Comparison of ENCODE assay signal across 9 mouse cellular contexts in genomic region chr5:66546969-66547511, GRCm38 (mm10).
A peak's percentile ranks its signal among the peaks of the same experiment; 100 is the strongest.
DNase-seq lines count a peak whose midpoint lies in the region; ATAC-seq and TF ChIP-seq lines count a peak whose summit lies in the region.
"Had no signal": no experiment of that assay in that cellular context is flagged by ENCODE, and none has a peak within 500 bp of the region (broad histone marks: within the 10 kb centered on the region; RNA-seq: fewer than 3 reads in every experiment).

No protein-coding gene starts in this region.

- peaks cover 6% of the 10 kb centered on the region for H3K79me2 ChIP-seq in liver, adult 2 months (ENCODE audit: control insufficient read depth, insufficient read depth, low read length)

- no peak for ATAC-seq in liver, embryonic 11.5 days (replicated peaks; ENCODE audit: low FRiP score)
- ATAC-seq in hindbrain, embryonic 14.5 days (ENCODE audit: low FRiP score) = no peak

- H3K4me3 ChIP-seq in liver, adult 2 months (ENCODE audit: insufficient read depth, low read depth, low read length) = no peak overlapping the region
- no peak overlapping the region for H3K4me3 ChIP-seq in liver, embryonic 11.5 days (ENCODE audit: low read depth, low read length)
- H3K4me3 ChIP-seq in embryonic fibroblast, embryonic 13.5 days (ENCODE audit: insufficient read depth, low read length) = no peak overlapping the region
- H3K4me3 ChIP-seq in hindbrain, embryonic 14.5 days (replicated peaks; ENCODE audit: low read length) = no peak overlapping the region
- H3K4me3 ChIP-seq in thymus, adult 2 months (ENCODE audit: control insufficient read depth, insufficient read depth, low read length) = no peak overlapping the region

- H3K9ac ChIP-seq in liver, adult 2 months (ENCODE audit: low read depth, low read length) = no peak overlapping the region
- no peak overlapping the region for H3K9ac ChIP-seq in liver, embryonic 11.5 days (ENCODE audit: low read depth, low read length)
- no peak overlapping the region for H3K9ac ChIP-seq in hindbrain, embryonic 14.5 days

- no peak for TF ChIP-seq POLR2A in liver, adult 2 months (IDR thresholded peaks at IDR 0.05; ENCODE audit: extremely low read depth, insufficient read depth, low read length)
- no peak for TF ChIP-seq POLR2A in embryonic fibroblast, embryonic 13.5 days (IDR thresholded peaks at IDR 0.05; ENCODE audit: low read depth, low read length)
- TF ChIP-seq POLR2A in thymus, adult 2 months (IDR thresholded peaks at IDR 0.05; ENCODE audit: control insufficient read depth, extremely low read depth, insufficient read depth, low read length, poor library complexity) = no peak

- no peak for TF ChIP-seq CTCF in liver, adult 2 months (IDR thresholded peaks at IDR 0.05; ENCODE audit: low read depth, low read length)
- TF ChIP-seq CTCF in embryonic fibroblast, embryonic 13.5 days (IDR thresholded peaks at IDR 0.05; ENCODE audit: borderline replicate concordance, insufficient read depth, low read length) = no peak
- TF ChIP-seq CTCF in thymus, adult 2 months (IDR thresholded peaks at IDR 0.05; ENCODE audit: borderline replicate concordance, control insufficient read depth, extremely low read depth, insufficient read depth, low read length, poor library complexity) = no peak

- H3K9me3 ChIP-seq in liver, embryonic 11.5 days (ENCODE audit: control insufficient read depth, low read length) = no peaks in the 10 kb centered on the region
- no peaks in the 10 kb centered on the region; the same call in 1 of the 2 replicates for H3K9me3 ChIP-seq in hindbrain, embryonic 14.5 days (ENCODE audit: control insufficient read depth, low read length)

- H3K27ac ChIP-seq in liver, adult 2 months (replicated peaks; ENCODE audit: insufficient read depth, low read depth, low read length) = no peak overlapping the region
- no peak overlapping the region for H3K27ac ChIP-seq in liver, embryonic 11.5 days (ENCODE audit: low read depth, low read length)
- peak overlapping the region; percentile 60 for H3K27ac ChIP-seq in embryonic fibroblast, embryonic 13.5 days (ENCODE audit: insufficient read depth, low read length)
- peak overlapping the region; percentile 83; the same call in 1 of the 2 replicates for H3K27ac ChIP-seq in hindbrain, embryonic 14.5 days
- H3K27ac ChIP-seq in thymus, adult 2 months (ENCODE audit: control insufficient read depth, insufficient read depth, low read length) = no peak overlapping the region

- H3K4me2 ChIP-seq in liver, embryonic 11.5 days = no peak overlapping the region
- H3K4me2 ChIP-seq in hindbrain, embryonic 14.5 days (replicated peaks) = no peak overlapping the region

- H3K27me3 ChIP-seq in liver, adult 2 months (ENCODE audit: control insufficient read depth, insufficient read depth, low read length) = no peaks in the 10 kb centered on the region
- H3K27me3 ChIP-seq in liver, embryonic 11.5 days (replicated peaks; ENCODE audit: control insufficient read depth, insufficient read depth, low read length) = no peaks in the 10 kb centered on the region
- H3K27me3 ChIP-seq in hindbrain, embryonic 14.5 days (ENCODE audit: control insufficient read depth, insufficient read depth, low read length) = no peaks in the 10 kb centered on the region
- no peaks in the 10 kb centered on the region for H3K27me3 ChIP-seq in thymus, adult 2 months (ENCODE audit: control insufficient read depth, insufficient read depth, low read length)
- H3K27me3 ChIP-seq: megakaryocyte, embryonic 14.5 days had no signal

- H3K36me3 ChIP-seq in liver, adult 2 months (ENCODE audit: control insufficient read depth, insufficient read depth, low read length) = no peaks in the 10 kb centered on the region
- no peaks in the 10 kb centered on the region for H3K36me3 ChIP-seq in liver, embryonic 11.5 days (ENCODE audit: control insufficient read depth, insufficient read depth, low read length)
- H3K36me3 ChIP-seq in hindbrain, embryonic 14.5 days (replicated peaks; ENCODE audit: control insufficient read depth, insufficient read depth) = no peaks in the 10 kb centered on the region
- no peaks in the 10 kb centered on the region for H3K36me3 ChIP-seq in thymus, adult 2 months (ENCODE audit: control insufficient read depth, insufficient read depth, low read length)

- WGBS in liver, adult 2 months = 74% methylated on average over 12 of the region's 12 CpGs
- WGBS in liver, embryonic 11.5 days = 70% methylated on average over 12 of the region's 12 CpGs
- WGBS in hindbrain, embryonic 14.5 days = 70% methylated on average over 12 of the region's 12 CpGs
- whole genome bisulfite sequencing in thymus, adult 2 months = 92% methylated on average over 12 of the region's 12 CpGs

- H3K4me1 ChIP-seq in liver, adult 2 months (ENCODE audit: control insufficient read depth, insufficient read depth, low read length) = no peaks in the 10 kb centered on the region; the same call in 1 of the 2 replicates
- no peaks in the 10 kb centered on the region for H3K4me1 ChIP-seq in liver, embryonic 11.5 days (replicated peaks; ENCODE audit: control insufficient read depth, insufficient read depth, low read length)
- peaks cover 29% of the 10 kb centered on the region for H3K4me1 ChIP-seq in embryonic fibroblast, embryonic 13.5 days (ENCODE audit: control insufficient read depth, insufficient read depth, low read length)
- H3K4me1 ChIP-seq in hindbrain, embryonic 14.5 days (replicated peaks; ENCODE audit: control insufficient read depth, insufficient read depth, low read length) = peaks cover 25% of the 10 kb centered on the region
- no peaks in the 10 kb centered on the region for H3K4me1 ChIP-seq in thymus, adult 2 months (replicated peaks; ENCODE audit: control insufficient read depth, insufficient read depth, low read length)
- H3K4me1 ChIP-seq: megakaryocyte, embryonic 14.5 days had no signal

- DNase-seq in liver, adult 2 months (ENCODE audit: extremely low read depth, low read depth, low spot score) = peak; percentile 18
- DNase-seq in liver, embryonic 11.5 days (ENCODE audit: low spot score) = no peak
- DNase-seq in hindbrain, embryonic 14.5 days (ENCODE audit: low spot score) = peak; percentile 50
- DNase-seq in lung, postnatal 4 days = peak; percentile 65 to 68
- DNase-seq in embryo, embryonic 11 days = no peak
- DNase-seq in thymus, postnatal 0 days (ENCODE audit: low spot score) = no peak
- DNase-seq in thymus, adult 2 months = no peak

Comparison
In these comparisons a context has a peak if more than half of its experiments do, and no peak if none do; other contexts are left out.
1. DNase-seq: peak in liver, adult 2 months (single experiment), hindbrain, embryonic 14.5 days (single experiment) and lung, postnatal 4 days (2 of 2); none in liver, embryonic 11.5 days (single experiment), embryo, embryonic 11 days (single experiment), thymus, postnatal 0 days (single experiment) and thymus, adult 2 months (single experiment).
2. H3K27ac ChIP-seq: peak in embryonic fibroblast, embryonic 13.5 days (single experiment) and hindbrain, embryonic 14.5 days (single experiment); none in liver, adult 2 months (single experiment), liver, embryonic 11.5 days (single experiment) and thymus, adult 2 months (single experiment).